In genomic region chr16:11253065-11253831, GRCm38 (mm10) we compare ENCODE assay signal across 1 mouse cellular context.
TF ChIP-seq lines count a peak whose summit lies in the region.

No protein-coding gene starts in this region.

TF ChIP-seq in CH12.LX, 34 proteins besides CTCF, POLR2A, EP300 and RAD21 (continued from another document):
- TF ChIP-seq USF2 (conservative IDR thresholded peaks at IDR 0.05; ENCODE audit: low read depth, low read length) (no peak), ZMIZ1 (IDR thresholded peaks at IDR 0.05; ENCODE audit: low read depth, low read length) (0 out of 2 replicates have a peak, but pooled peaks have one; percentile 13), GABPA (IDR thresholded peaks at IDR 0.05; ENCODE audit: insufficient replicate concordance, low read depth, low read length) (no peak), ZNF384 (IDR thresholded peaks at IDR 0.05; ENCODE audit: low read depth, low read length) (no peak), USF1 (IDR thresholded peaks at IDR 0.05; ENCODE audit: low read depth, low read length) (no peak), MAZ (IDR thresholded peaks at IDR 0.05; ENCODE audit: low read depth, low read length) (no peak), KAT2A (IDR thresholded peaks at IDR 0.05; ENCODE audit: insufficient replicate concordance, low read length) (no peak), MEF2A (IDR thresholded peaks at IDR 0.05; ENCODE audit: borderline replicate concordance, low read depth, low read length) (no peak), MXI1 (IDR thresholded peaks at IDR 0.05; ENCODE audit: low read depth, low read length) (peak; percentile 89; the same call in 1 of the 2 replicates), JUN (IDR thresholded peaks at IDR 0.05; ENCODE audit: insufficient read depth, low read depth, low read length) (no peak), CHD2 (IDR thresholded peaks at IDR 0.05; ENCODE audit: low read length) (no peak), TBP (conservative IDR thresholded peaks at IDR 0.05; ENCODE audit: low read depth, low read length) (peak; percentile 60; the same call in 1 of the 2 replicates), UBTF (IDR thresholded peaks at IDR 0.05; ENCODE audit: low read depth, low read length) (0 out of 2 replicates have a peak, but pooled peaks have one; percentile 27), E2F4 (IDR thresholded peaks at IDR 0.05; ENCODE audit: insufficient replicate concordance, low read depth, low read length) (no peak), CHD1 (IDR thresholded peaks at IDR 0.05; ENCODE audit: low read depth, low read length) (peak; percentile 23; the same call in 1 of the 2 replicates), RCOR1 (conservative IDR thresholded peaks at IDR 0.05; ENCODE audit: low read depth, low read length) (no peak), PAX5 (IDR thresholded peaks at IDR 0.05; ENCODE audit: low read length) (no peak), SIN3A (IDR thresholded peaks at IDR 0.05; ENCODE audit: low read length) (peak; percentile 70; the same call in 1 of the 2 replicates), ELF1 (IDR thresholded peaks at IDR 0.05; ENCODE audit: low read depth, low read length) (no peak), IRF4 (IDR thresholded peaks at IDR 0.05; ENCODE audit: low read depth, low read length) (no peak), SMC3 (IDR thresholded peaks at IDR 0.05; ENCODE audit: low read depth, low read length) (no peak), MYC (IDR thresholded peaks at IDR 0.05; ENCODE audit: low read depth, low read length) (peak; percentile 81; the same call in 1 of the 2 replicates), BHLHE40 (IDR thresholded peaks at IDR 0.05; ENCODE audit: low read depth, low read length) (0 out of 2 replicates have a peak, but pooled peaks have one; percentile 34), ZC3H11A (IDR thresholded peaks at IDR 0.05; ENCODE audit: low read depth, low read length) (no peak)
